In genomic region chr13:46533342-46534129, GRCm38 (mm10) we compare ENCODE assay signal across 10 mouse cellular contexts. TPM values are rescaled to one million over a fixed set of nuclear protein-coding genes. Genes with fewer than 3 reads are reported as not detected.
DNase-seq lines count a peak whose midpoint lies in the region; ATAC-seq and TF ChIP-seq lines count a peak whose summit lies in the region.
"Had no signal": no experiment of that assay in that cellular context is flagged by ENCODE, and none has a peak within 500 bp of the region (broad histone marks: within the 10 kb centered on the region; RNA-seq: fewer than 3 reads in every experiment).

No protein-coding gene starts in this region.

- TF ChIP-seq CTCF in lung, postnatal 0 days (IDR thresholded peaks at IDR 0.05) = no peak

- H3K4me3 ChIP-seq in heart, embryonic 13.5 days = no peak overlapping the region
- no peak overlapping the region for H3K4me3 ChIP-seq in lung, postnatal 0 days (ENCODE audit: low read depth, low read length)
- H3K4me3 ChIP-seq in limb, embryonic 12.5 days (replicated peaks) = no peak overlapping the region
- H3K4me3 ChIP-seq in stomach, embryonic 15.5 days (replicated peaks) = no peak overlapping the region

- no peak for ATAC-seq in heart, embryonic 13.5 days (ENCODE audit: extremely low read depth, insufficient number of reproducible peaks, low FRiP score, low TSS enrichment)
- no peak for ATAC-seq in lung, postnatal 0 days
- no peak for ATAC-seq in limb, embryonic 12.5 days (ENCODE audit: insufficient number of reproducible peaks, insufficient read depth, low FRiP score, low TSS enrichment, low read depth)
- no peak for ATAC-seq in stomach, embryonic 15.5 days (ENCODE audit: insufficient read depth, low FRiP score, low read depth)

- intact Hi-C loops in heart, postnatal 14 days (cut with DNase I) = no loop called here

- no peaks in the 10 kb centered on the region for H3K27me3 ChIP-seq in heart, embryonic 13.5 days (replicated peaks)
- H3K27me3 ChIP-seq in lung, postnatal 0 days (replicated peaks; ENCODE audit: insufficient read depth, low read length) = no peaks in the 10 kb centered on the region
- H3K27me3 ChIP-seq in limb, embryonic 12.5 days = no peaks in the 10 kb centered on the region
- no peaks in the 10 kb centered on the region for H3K27me3 ChIP-seq in stomach, embryonic 15.5 days (replicated peaks)

- peak overlapping the region; percentile 53; the same call in 1 of the 2 replicates for H3K9ac ChIP-seq in heart, embryonic 13.5 days
- no peak overlapping the region for H3K9ac ChIP-seq in lung, postnatal 0 days (replicated peaks; ENCODE audit: low read depth)
- H3K9ac ChIP-seq in limb, embryonic 12.5 days (replicated peaks) = 0 out of 2 replicates have a peak overlapping the region, but pooled peaks have one; percentile 37
- H3K9ac ChIP-seq in stomach, embryonic 15.5 days = no peak overlapping the region

- peaks cover 25% of the 10 kb centered on the region for H3K36me3 ChIP-seq in heart, embryonic 13.5 days
- no peaks in the 10 kb centered on the region for H3K36me3 ChIP-seq in lung, postnatal 0 days (ENCODE audit: insufficient read depth, low read length)
- H3K36me3 ChIP-seq in limb, embryonic 12.5 days = no peaks in the 10 kb centered on the region
- H3K36me3 ChIP-seq in stomach, embryonic 15.5 days = no peaks in the 10 kb centered on the region

- H3K4me1 ChIP-seq in heart, embryonic 13.5 days = peaks cover 42% of the 10 kb centered on the region
- peaks cover 4% of the 10 kb centered on the region; the same call in 1 of the 2 replicates for H3K4me1 ChIP-seq in lung, postnatal 0 days (ENCODE audit: insufficient read depth, low read depth, low read length)
- peaks cover 12% of the 10 kb centered on the region for H3K4me1 ChIP-seq in limb, embryonic 12.5 days (replicated peaks)
- H3K4me1 ChIP-seq in stomach, embryonic 15.5 days = no peaks in the 10 kb centered on the region

- no peak overlapping the region for H3K4me2 ChIP-seq in heart, embryonic 13.5 days
- peak overlapping the region; percentile 34 for H3K4me2 ChIP-seq in lung, postnatal 0 days (replicated peaks; ENCODE audit: low read depth, low read length)
- H3K4me2 ChIP-seq in limb, embryonic 12.5 days = peak overlapping the region; percentile 24; the same call in 1 of the 2 replicates
- peak overlapping the region; percentile 19 for H3K4me2 ChIP-seq in stomach, embryonic 15.5 days

- no peaks in the 10 kb centered on the region for H3K9me3 ChIP-seq in heart, embryonic 13.5 days
- H3K9me3 ChIP-seq in lung, postnatal 0 days (ENCODE audit: low read length) = no peaks in the 10 kb centered on the region
- H3K9me3 ChIP-seq in limb, embryonic 12.5 days = no peaks in the 10 kb centered on the region
- no peaks in the 10 kb centered on the region for H3K9me3 ChIP-seq in stomach, embryonic 15.5 days

- peak overlapping the region; percentile 43 for H3K27ac ChIP-seq in heart, embryonic 13.5 days (replicated peaks)
- no peak overlapping the region for H3K27ac ChIP-seq in lung, postnatal 0 days (ENCODE audit: low read length)
- no peak overlapping the region for H3K27ac ChIP-seq in limb, embryonic 12.5 days
- H3K27ac ChIP-seq in stomach, embryonic 15.5 days = no peak overlapping the region

- WGBS in heart, embryonic 13.5 days = 67% methylated on average over 10 of the region's 10 CpGs
- 35% methylated on average over 10 of the region's 10 CpGs for WGBS in lung, postnatal 0 days
- WGBS in limb, embryonic 12.5 days = 50% methylated on average over 10 of the region's 10 CpGs
- WGBS in stomach, embryonic 15.5 days = 36% methylated on average over 10 of the region's 10 CpGs

- DNase-seq in heart, postnatal 14 days = no peak
- no peak for DNase-seq in lung, postnatal 0 days (ENCODE audit: low spot score)
- DNase-seq in lung, postnatal 10 days = no peak
- no peak for DNase-seq in MN1 (ENCODE audit: low spot score)
- no peak for DNase-seq in urinary bladder, adult 18-20 months (ENCODE audit: low spot score in 2 of 2)
- DNase-seq: B cell, adult 2 months had no signal

- TF ChIP-seq EP300 in lung, postnatal 0 days (IDR thresholded peaks at IDR 0.05) = no peak

RNA-seq across cellular contexts. Expression of gene Cap2, which starts 31.9 kb away (rescaled TPM):
- polyA plus RNA-seq in heart, embryonic 13.5 days (2015; fragmentation: Nextera tagmentation; extraction: Ambion mirVana) = 127 and 145 TPM in 2 replicates
- 100 to 1,000 TPM; 113 to 124 TPM for total RNA-seq in heart, postnatal 14 days (2021)
- 5.3 and 5.8 TPM in 2 replicates for polyA plus RNA-seq in lung, postnatal 0 days (2015; fragmentation: Nextera tagmentation; extraction: Ambion mirVana)
- polyA plus RNA-seq in limb, embryonic 12.5 days (2016; fragmentation: Nextera tagmentation; extraction: Ambion mirVana) = 13.1 and 13.3 TPM in 2 replicates
- polyA plus RNA-seq in stomach, embryonic 15.5 days (2015; fragmentation: Nextera tagmentation; extraction: Ambion mirVana) = 9.7 and 11.7 TPM in 2 replicates
- total RNA-seq: megakaryocyte, adult 5-6 weeks had no signal

Comparison
In these comparisons a context has a peak if more than half of its experiments do, and no peak if none do; other contexts are left out.
1. H3K9ac ChIP-seq: peak in heart, embryonic 13.5 days (single experiment) and limb, embryonic 12.5 days (single experiment); none in lung, postnatal 0 days (single experiment) and stomach, embryonic 15.5 days (single experiment).